Mouse (Mus musculus): Measurements from ENCODE around the gene Tmem163.

GRCm38 (mm10) chr1:127508921-127509320, 170.4 kb downstream of the Tmem163 start:
- no peak for TF ChIP-seq MYOG (IDR thresholded peaks at IDR 0.05; ENCODE audit: control insufficient read depth, extremely low read depth, insufficient read length)
- TF ChIP-seq CTCF (IDR thresholded peaks at IDR 0.05; ENCODE audit: control insufficient read depth, insufficient read depth, insufficient read length): no peak
- TF ChIP-seq USF1 (IDR thresholded peaks at IDR 0.05; ENCODE audit: low read depth): no peak
- no peak for TF ChIP-seq MYOD1 (IDR thresholded peaks at IDR 0.05; ENCODE audit: control insufficient read depth, insufficient read length, low read depth)
- TF ChIP-seq CEBPB (IDR thresholded peaks at IDR 0.05; ENCODE audit: low read depth): no peak
- no peak for TF ChIP-seq MAX (IDR thresholded peaks at IDR 0.05)

Measured in C2C12 (cell line).